Mouse (Mus musculus) lung, embryonic 14.5 days (tissue): Measurements from ENCODE around the gene Colgalt1. TPM values are rescaled to one million over a fixed set of nuclear protein-coding genes. Genes with fewer than 3 reads are reported as not detected.
A peak's percentile ranks its signal among the peaks of the same experiment; 100 is the strongest.

ENCODE experiments used
- ATAC-seq: fragments of 200-750 bp; cut with Nextera tagmentation; 2 replicates; pipeline ENCODE4 v1.8.0; 2017; ENCODE audit warnings: mild to moderate bottlenecking, moderate TSS enrichment, moderate library complexity; ENCODE audit not compliant: insufficient read depth
- DNase-seq: peaks from one replicate; pipeline ENCODE4 v3.0.0-alpha.2; 2015
- H3K27ac ChIP-seq: fragments of 300-500 bp; sonication (generic); 2 replicates; pipeline ENCODE4 v1.5.1; 2014; ENCODE audit warnings: low read depth, mild to moderate bottlenecking, moderate library complexity
- H3K27me3 ChIP-seq: fragments of 300-500 bp; sonication (generic); 2 replicates; pipeline ENCODE4 v1.6.1; 2014; ENCODE audit warnings: low read length, control low read depth; ENCODE audit not compliant: insufficient read depth
- H3K36me3 ChIP-seq: fragments of 300-500 bp; sonication (generic); 2 replicates; pipeline ENCODE4 v1.6.1; 2014; ENCODE audit warnings: control low read depth; ENCODE audit not compliant: insufficient read depth
- H3K4me1 ChIP-seq: fragments of 300-500 bp; sonication (generic); 2 replicates; pipeline ENCODE4 v1.6.1; 2014; ENCODE audit warnings: antibody characterized with exemption, control low read depth; ENCODE audit not compliant: insufficient read depth
- H3K4me2 ChIP-seq: fragments of 300-500 bp; sonication (generic); 2 replicates; pipeline ENCODE4 v1.6.1; 2014; ENCODE audit warnings: mild to moderate bottlenecking
- H3K4me3 ChIP-seq: fragments of 300-500 bp; sonication (generic); 2 replicates; pipeline ENCODE4 v1.5.1; 2014; ENCODE audit warnings: low read depth, low read length
- H3K9ac ChIP-seq: fragments of 300-500 bp; sonication (generic); 2 replicates; pipeline ENCODE4 v1.6.1; 2014
- H3K9me3 ChIP-seq: fragments of 300-500 bp; sonication (generic); 2 replicates; pipeline ENCODE4 v1.6.1; 2016; ENCODE audit warnings: low read depth, low read length, control low read depth
- CTCF ChIP-seq: IDR thresholded peaks from 2 replicates; pipeline ENCODE4 v1.5.1; 2016; ENCODE audit warnings: antibody characterized with exemption, low read depth
- WGBS: fragments of 180-500 bp; shearing (Covaris S2); extraction: QIAGEN DNeasy Blood & Tissue Kit; methylation state at CpG from one replicate; pipeline ENCODE4 v1.1.7; 2014; 5-methylcytosine and 5-hydroxymethylcytosine counted together
- polyA plus RNA-seq: library from polyadenylated mRNA; unstranded; fragments of >200 nt; fragmentation: Nextera tagmentation; extraction: Ambion mirVana; gene quantifications from 2 replicates; pipeline ENCODE4 v1.2.1, GENCODE M21; 2014

Gene Colgalt1
- polyA plus RNA-seq, 1 experiment from 2014 or later = 90.5 TPM

- H3K36me3 ChIP-seq = no peaks in the 10 kb centered on the region
- no peak for TF ChIP-seq CTCF
- no peaks in the 10 kb centered on the region for H3K9me3 ChIP-seq
- H3K27ac ChIP-seq = no peak overlapping the region
- 58% methylated on average over 1 of the region's 1 CpGs for WGBS
- ATAC-seq (no peak), DNase-seq (no peak)
- no peaks in the 10 kb centered on the region for H3K27me3 ChIP-seq
- no peaks in the 10 kb centered on the region for H3K4me1 ChIP-seq
- no peak overlapping the region for H3K9ac ChIP-seq
- H3K4me2 ChIP-seq = no peak overlapping the region
- H3K4me3 ChIP-seq = no peak overlapping the region
Observed at GRCm38 (mm10) chr8:71575020-71575419, 35.8 kb upstream of the Colgalt1 start.

DNA sequence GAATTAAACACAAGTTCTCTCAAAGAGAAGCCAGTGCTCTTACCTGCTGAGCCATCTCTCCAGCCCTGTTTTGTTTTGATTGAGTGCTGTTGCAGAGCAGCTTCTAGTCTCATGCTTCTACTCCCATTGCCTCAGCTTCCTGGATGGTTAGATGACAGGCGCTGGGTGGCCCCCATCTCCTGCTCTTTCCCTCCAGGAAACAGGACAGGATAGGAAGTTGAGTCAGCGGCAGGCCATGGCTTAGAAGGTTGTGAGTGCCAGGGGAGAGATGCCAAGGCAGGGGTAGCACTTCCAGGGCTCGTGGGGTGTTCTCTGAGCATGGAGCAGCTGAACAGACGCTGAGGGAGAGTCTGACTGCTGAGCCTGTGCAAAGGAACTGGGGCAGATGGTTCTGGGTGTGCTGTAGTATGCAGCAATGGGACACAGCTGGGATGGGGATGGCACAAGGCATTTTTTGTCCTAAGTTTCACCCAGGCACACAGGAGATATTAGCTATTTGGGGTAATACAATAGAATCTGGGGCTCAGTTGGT, 32.9 kb upstream of the Colgalt1 start:
- Histone ChIP-seq H3K36me3 (peaks cover 14% of the 10 kb centered on the region; the same call in 1 of the 2 replicates), H3K4me1 (no peaks in the 10 kb centered on the region), H3K9me3 (no peaks in the 10 kb centered on the region), H3K27me3 (no peaks in the 10 kb centered on the region), H3K9ac (no peak overlapping the region), H3K4me2 (no peak overlapping the region), H3K27ac (no peak overlapping the region), H3K4me3 (no peak overlapping the region)
- TF ChIP-seq CTCF = no peak
- no peak for ATAC-seq
- 64% methylated on average over 4 of the region's 4 CpGs for WGBS
- DNase-seq = no peak

GRCm38 (mm10) chr8:71579009-71579408, 31.8 kb upstream of the Colgalt1 start:
- no peak for TF ChIP-seq CTCF
- Histone ChIP-seq H3K36me3 (peaks cover 14% of the 10 kb centered on the region; the same call in 1 of the 2 replicates), H3K9me3 (no peaks in the 10 kb centered on the region), H3K4me3 (no peak overlapping the region), H3K4me1 (no peaks in the 10 kb centered on the region), H3K9ac (no peak overlapping the region), H3K27ac (no peak overlapping the region), H3K4me2 (no peak overlapping the region), H3K27me3 (no peaks in the 10 kb centered on the region)
- 52% methylated on average over 1 of the region's 1 CpGs for WGBS
- ATAC-seq = no peak
- DNase-seq = no peak

DNA sequence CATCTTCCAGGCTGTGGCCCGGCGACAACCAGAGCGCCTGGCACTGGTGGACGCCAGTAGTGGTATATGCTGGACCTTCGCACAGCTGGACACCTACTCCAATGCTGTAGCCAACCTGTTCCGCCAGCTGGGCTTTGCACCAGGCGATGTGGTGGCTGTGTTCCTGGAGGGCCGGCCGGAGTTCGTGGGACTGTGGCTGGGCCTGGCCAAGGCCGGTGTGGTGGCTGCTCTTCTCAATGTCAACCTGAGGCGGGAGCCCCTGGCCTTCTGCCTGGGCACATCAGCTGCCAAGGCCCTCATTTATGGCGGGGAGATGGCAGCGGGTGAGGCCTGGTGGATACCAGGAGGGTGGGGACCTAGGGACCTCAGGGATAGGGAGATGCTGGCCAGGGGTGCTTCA, 31.3 kb upstream of the Colgalt1 start:
- H3K36me3 ChIP-seq = peaks cover 17% of the 10 kb centered on the region; the same call in 1 of the 2 replicates
- 88% methylated on average over 14 of the region's 14 CpGs for WGBS
- H3K4me3 ChIP-seq = no peak overlapping the region
- H3K27me3 ChIP-seq = no peaks in the 10 kb centered on the region
- H3K9ac ChIP-seq = no peak overlapping the region
- DNase-seq = no peak
- no peak overlapping the region for H3K4me2 ChIP-seq
- no peak for TF ChIP-seq CTCF
- no peaks in the 10 kb centered on the region for H3K9me3 ChIP-seq
- no peak for ATAC-seq
- H3K27ac ChIP-seq = no peak overlapping the region
- no peaks in the 10 kb centered on the region for H3K4me1 ChIP-seq

DNA sequence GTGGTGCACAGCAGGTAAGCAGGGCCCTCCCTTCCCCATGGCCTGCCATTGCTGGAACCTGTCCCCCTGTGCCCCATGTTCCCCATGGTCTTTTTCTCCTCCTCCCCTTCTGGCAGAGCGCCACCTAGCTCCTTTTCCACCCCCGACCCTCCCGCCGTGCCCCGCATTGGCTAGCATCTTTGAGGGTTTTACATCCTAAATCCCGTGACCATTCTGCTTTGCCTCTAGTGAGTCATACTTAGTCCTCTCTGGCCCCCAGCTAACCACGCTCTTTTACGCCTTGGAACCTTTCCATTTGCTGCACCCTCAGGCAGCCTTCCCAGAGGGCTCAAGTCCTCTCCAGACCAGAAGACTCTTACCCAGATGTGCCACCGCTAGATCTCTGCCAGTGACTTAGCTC, 30.6 kb upstream of the Colgalt1 start:
- 39% methylated on average over 9 of the region's 9 CpGs for WGBS
- no peak overlapping the region for H3K4me2 ChIP-seq
- H3K9ac ChIP-seq = no peak overlapping the region
- no peak overlapping the region for H3K27ac ChIP-seq
- H3K27me3 ChIP-seq = no peaks in the 10 kb centered on the region
- no peaks in the 10 kb centered on the region for H3K9me3 ChIP-seq
- no peaks in the 10 kb centered on the region for H3K4me1 ChIP-seq
- H3K36me3 ChIP-seq = peaks cover 18% of the 10 kb centered on the region; the same call in 1 of the 2 replicates
- TF ChIP-seq CTCF = no peak
- 0 out of 2 replicates have a peak, but pooled peaks have one; percentile 19 for ATAC-seq
- H3K4me3 ChIP-seq = no peak overlapping the region
- DNase-seq = no peak

DNA sequence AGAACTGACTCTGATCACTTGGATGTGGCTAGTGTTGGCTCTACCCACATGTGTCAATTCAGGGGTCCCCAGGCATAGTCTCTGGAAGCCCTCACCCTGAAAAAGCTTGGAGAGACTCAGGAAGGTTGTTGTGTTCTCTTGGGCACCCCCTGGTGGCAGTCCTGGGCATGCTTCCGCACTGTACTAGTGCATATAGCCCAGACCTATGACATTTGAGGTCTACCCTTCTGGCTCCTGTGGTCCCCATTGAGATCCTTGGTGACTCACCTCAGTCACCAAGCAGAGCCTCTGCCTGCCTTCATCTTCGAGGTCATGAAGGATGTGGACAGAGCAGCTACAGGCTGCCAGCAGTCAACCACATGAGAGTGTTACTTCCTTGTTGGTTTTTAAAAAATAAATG, 23.9 kb upstream of the Colgalt1 start:
- 70% methylated on average over 2 of the region's 2 CpGs for WGBS
- TF ChIP-seq CTCF = peak; percentile 74

DNA sequence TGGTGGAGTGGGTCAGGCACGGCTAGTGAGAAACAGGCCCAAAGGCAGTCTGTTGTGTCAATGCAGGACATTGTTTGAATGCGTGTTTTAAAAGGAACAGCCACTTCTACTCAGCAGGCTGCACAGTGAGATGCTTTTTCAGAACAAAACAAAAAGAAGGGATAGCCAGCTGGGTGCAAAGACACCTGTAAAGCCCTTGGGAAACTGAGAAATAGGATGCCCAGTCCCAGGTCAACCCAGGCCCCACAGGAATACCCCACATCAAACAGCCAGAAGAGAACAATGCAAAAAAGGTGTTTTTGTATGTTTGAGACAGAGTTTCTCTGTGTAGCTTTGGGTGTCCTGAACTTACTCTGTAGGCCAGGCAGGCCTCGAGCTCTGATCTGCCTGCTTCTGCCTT, 22.0 kb upstream of the Colgalt1 start:
- Histone ChIP-seq H3K4me2 (no peak overlapping the region), H3K27ac (no peak overlapping the region), H3K36me3 (peaks cover 13% of the 10 kb centered on the region; the same call in 1 of the 2 replicates), H3K4me1 (0 out of 2 replicates have a peak, but pooled peaks cover 3% of the 10 kb centered on the region), H3K9me3 (no peaks in the 10 kb centered on the region), H3K9ac (no peak overlapping the region), H3K27me3 (no peaks in the 10 kb centered on the region), H3K4me3 (no peak overlapping the region)
- TF ChIP-seq CTCF = no peak
- WGBS = 63% methylated on average over 3 of the region's 3 CpGs
- ATAC-seq (no peak), DNase-seq (no peak)

More for the DNA sequence above, 23.9 kb upstream of the Colgalt1 start:
- Histone ChIP-seq H3K27me3 (no peaks in the 10 kb centered on the region), H3K27ac (no peak overlapping the region), H3K4me2 (no peak overlapping the region), H3K9ac (no peak overlapping the region), H3K4me1 (0 out of 2 replicates have a peak, but pooled peaks cover 3% of the 10 kb centered on the region), H3K36me3 (peaks cover 13% of the 10 kb centered on the region; the same call in 1 of the 2 replicates), H3K4me3 (no peak overlapping the region), H3K9me3 (no peaks in the 10 kb centered on the region)
- no peak for ATAC-seq
- peak; percentile 64 for DNase-seq

GRCm38 (mm10) chr8:71591017-71591416, 19.8 kb upstream of the Colgalt1 start:
- 18% methylated on average over 5 of the region's 5 CpGs for WGBS
- Histone ChIP-seq H3K27me3 (no peaks in the 10 kb centered on the region), H3K4me3 (peak overlapping the region; percentile 88), H3K9me3 (no peaks in the 10 kb centered on the region), H3K4me1 (0 out of 2 replicates have a peak, but pooled peaks cover 3% of the 10 kb centered on the region), H3K27ac (peak overlapping the region; percentile 98; the same call in 1 of the 2 replicates), H3K36me3 (peaks cover 9% of the 10 kb centered on the region; the same call in 1 of the 2 replicates), H3K4me2 (peak overlapping the region; percentile 98), H3K9ac (peak overlapping the region; percentile 91)
- ATAC-seq (no peak), DNase-seq (no peak)
- no peak for TF ChIP-seq CTCF
